Mouse (Mus musculus): ENCODE measurements at regions not wholly inside any gene's neighbourhood (a gene's known extent, or its start where the extent isn't known, plus 50 kb on each side); places are given as distances from the start of the nearest gene placed in this dataset.

DNA sequence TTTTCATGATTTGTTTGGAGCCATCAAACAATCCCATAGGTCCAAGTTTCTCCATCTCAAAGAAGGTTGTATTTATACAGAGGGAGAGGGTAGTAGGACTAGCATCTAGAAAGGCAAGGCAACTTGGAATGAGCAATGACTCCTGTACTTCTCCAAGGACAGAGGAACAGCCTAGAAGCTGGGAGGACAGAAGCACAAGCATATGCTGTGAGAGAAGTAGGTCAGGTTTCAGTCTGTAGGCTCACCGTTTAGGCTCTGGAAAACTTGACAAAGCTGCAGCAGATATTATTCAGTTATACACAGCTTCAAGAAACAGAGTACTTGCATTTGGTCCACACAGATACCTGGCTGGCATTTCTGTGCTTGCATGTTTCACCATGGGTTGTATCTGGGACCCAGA, 131.5 kb upstream of the B3gat1 start:
- DNase-seq: no peak

DNA sequence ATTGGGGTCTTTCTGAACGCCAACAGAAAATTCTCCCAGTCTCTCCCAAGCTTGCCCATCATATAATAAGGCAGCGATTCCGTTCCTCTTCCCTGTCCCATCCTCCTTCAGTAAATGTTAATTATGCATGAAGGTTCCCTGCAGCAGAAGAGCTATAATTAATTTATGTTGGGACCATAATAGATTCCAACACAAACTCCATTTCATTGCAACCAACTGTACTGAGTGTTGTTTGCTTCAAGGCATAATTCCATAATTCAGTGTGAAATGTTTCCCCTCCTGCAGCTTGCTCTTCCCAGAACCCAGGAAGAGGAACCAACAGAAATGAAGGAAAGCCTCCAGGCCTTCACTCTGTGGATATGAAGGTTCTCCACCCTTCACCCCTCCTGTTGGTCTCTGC, 129.0 kb upstream of the B3gat1 start:
- no peak for DNase-seq

DNA sequence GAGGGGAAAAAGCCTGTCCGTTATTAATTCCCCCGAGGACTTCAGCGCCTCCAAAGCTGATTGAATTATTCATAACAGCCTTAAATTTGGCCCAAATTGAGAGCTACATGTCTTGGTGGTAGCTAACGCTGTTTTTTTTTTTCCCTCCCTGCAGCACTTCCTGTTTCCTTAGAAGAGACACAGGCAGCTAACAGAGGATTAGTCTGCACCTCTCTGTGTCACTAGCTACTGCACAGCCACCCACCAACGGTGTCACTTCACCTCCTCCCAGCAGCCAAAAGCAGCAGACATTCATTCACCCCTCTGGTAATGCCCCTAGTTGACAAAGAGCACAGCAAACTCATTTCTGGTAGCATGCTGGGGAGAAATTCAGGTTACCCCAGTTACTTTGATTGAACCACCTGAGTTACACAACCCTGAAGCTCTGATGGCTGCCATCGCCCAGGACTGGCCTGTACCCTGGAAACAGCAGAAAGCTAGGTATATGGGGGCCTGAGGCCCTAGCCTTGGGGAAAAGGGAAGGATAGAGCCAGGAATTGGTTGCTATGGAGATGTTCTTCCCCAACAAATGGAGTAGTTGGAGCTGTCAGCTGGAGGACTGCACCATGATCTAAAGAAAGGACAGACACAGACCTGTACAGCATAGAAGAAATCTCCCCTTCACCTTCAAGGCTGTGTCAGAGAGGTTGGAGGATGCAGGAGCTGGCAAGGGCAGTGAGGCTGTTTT, 121.7 kb upstream of the B3gat1 start:
- DNase-seq: no peak

DNA sequence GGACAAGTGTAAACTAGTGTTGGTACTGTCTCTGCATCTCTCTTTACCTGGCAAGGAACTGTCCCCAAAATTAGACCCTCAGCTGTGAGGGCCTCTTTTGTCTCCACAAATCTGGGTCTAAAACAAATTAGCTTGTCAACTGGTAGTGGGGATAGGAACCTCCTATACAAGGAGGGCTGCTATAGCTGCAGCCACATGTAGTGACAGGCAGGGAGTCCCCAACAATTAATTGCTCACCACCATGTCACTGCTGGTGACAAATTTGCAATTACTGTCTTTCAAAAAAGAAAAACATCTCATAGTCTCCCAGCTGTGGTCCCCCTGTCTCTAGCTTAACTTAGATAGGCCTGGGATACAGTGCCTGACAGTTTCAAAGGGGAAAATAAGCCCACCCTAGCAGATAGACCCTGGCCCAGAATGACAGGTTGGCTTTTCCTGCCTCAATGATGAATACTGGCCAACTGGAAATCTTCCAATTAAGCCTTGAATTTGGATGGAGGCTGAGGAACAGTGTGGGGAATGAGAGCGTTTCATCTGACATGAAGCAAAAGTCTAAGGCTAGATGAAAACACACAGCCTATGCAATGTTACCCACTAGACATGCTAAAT, 110.6 kb upstream of the B3gat1 start:
- DNase-seq: no peak

DNA sequence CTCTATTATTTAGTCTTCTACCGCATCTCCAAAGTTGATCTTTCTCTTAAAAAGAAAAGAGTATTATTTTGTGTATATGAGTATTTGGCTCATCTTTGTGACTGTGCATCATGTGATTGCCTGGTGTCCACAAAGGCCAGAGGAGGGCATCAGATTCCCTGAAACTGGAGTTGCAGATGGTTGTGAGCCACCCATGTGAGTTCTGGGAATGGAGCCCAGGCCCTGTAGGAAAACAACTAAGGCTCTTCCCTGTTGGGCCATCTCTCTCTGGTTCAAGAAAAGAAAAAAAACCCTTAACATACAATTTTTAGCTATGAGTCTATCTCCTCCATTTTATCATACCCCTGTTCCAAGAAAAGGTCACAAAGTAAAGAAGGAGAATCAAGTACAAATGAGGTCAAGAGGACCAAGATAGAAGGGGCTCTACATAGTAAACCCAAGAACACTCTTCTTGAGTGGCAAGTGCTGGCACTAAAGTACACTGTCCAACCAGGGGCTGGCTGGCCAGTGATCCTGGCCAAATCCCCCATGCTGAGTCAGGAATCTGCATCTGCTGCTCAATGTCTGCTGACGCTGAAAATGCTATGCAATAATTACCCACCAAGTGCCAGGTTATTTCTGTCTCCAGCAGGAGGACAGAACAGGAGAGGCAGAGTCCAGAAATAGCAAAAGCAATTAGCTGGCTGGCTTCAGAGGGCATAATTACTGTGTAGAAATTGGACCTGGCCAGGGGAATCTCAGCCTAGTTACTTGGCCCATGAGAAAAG, 108.2 kb upstream of the B3gat1 start:
- peak; percentile 29 for DNase-seq

DNA sequence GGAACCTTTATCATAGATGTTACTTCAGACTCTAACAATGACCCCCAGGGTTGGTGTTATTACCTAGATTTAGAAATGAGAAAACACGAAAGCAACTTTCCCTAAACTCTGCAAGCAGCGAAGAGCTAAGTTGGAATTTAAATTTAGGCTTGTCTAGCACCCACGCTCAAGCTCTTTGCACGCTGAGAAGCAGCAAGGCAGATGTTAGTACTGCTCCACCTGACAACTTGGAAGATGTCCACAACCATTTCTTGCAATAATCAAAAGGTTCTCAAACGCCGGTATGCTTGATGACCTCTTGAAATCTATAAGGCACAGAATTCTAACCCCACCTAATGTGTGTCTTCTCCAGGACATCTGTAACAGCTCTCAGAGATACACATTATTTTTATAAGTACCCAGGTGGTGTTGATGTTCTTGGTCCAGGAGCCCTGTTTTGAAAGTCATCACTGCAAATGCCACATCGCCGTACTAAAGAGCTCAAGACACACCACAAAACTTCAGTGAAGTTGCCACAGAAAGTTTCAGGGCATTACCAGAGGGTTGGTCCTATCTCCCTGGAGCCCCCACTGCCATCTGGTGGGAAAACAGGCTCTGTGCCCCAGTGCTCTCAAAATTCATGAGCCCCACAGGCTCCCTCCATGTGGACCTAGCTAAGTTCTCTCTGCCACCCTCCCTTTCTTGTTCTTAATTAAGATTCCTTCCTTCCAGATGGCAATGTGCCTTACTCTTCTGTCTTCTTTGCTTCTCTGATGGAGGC, 100.5 kb upstream of the B3gat1 start:
- no peak for DNase-seq

DNA sequence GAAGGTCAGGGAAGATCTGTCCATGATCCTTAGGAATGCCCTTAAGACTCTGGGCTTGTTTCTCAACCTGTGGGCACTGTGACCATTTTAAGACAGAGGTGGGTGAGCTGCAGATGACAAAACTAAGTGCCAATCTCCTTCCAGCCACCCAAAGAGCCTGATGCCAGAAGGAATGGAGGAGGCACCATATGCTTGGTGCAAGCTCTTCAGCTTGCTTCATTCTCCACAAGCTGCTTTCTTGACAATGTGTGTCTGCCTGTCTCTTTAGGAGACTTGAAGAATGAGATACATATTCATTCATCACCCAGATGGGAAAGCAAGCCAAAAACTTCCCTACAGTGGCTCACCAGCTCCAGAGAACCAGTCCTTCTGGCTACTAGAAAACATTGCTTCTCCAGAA, 98.3 kb upstream of the B3gat1 start:
- no peak for DNase-seq

DNA sequence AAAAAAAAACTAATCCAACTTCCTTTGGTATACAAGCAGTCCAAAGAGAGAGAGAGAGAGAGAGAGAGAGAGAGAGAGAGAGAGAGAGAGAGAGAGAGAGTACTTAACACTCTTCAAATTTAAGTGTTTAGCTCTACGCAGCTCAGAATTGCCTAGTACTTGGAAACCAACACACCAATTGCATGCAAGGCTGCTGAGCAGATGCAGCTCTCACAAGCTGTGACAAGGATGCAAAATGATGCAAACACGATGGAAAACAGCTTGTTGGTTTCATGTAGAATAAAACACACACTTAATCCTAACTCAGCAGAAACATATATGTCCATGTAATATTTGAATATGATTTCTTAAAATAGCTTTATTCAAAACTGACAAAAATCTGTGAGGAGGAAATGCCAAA, 94.9 kb upstream of the B3gat1 start:
- no peak for DNase-seq

DNA sequence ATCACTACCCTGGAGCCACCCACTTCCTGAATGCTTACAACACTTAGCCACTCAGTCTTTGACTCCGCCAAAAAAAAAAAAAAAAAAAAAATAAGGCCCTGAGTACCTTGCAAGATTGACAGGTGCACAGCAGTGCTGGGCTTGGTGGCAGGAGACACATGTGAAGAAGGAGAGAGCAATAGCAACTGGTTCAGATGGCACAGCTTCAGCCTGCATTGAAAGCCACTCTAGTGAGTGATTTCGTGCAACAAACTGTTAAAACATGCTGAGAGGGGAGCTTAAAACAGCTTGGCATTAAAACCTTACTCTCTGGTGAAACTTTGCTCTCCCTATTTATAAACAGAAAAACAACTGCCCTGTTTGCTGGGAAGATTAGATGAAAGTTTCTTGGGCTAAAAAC, 91.2 kb upstream of the B3gat1 start:
- DNase-seq: no peak

DNA sequence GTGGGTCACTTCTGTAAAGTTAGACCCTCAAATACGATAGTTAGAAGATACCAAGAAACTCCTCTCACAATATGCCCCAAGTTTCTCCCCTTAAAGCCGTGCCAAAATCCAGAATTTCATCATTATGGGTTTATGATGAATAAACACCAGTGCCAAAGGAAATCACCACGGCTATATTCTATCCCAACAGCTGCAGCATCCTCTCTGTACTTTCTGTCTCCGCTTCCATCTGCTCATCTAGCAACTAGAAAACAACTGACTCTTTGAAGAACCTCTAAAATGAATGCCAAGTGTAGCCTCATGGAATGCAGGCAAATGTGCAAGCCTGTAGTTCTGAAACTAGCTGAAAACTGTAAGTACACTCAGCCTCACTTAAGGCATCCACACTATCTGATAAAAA, 90.7 kb upstream of the B3gat1 start:
- DNase-seq: no peak

DNA sequence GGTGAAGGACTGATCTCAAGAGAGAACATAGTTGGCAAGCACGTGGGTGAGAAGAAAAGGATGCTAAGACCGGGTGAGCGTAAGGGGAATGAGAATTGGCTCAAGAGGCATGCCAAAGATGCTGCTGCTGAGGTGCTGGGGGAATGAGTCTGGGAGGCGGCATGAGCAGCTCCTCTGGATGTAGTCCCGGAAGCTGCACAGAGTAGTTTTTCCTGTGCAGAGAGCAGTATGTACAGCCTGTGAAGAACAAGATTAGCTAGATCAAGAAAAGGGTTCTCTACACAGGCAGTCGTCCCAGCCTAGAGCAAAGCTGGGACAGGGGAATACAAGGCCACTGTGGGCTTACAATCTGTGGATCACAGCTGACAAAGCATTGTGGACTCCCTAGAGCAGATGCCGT, 84.0 kb upstream of the B3gat1 start:
- no peak for DNase-seq

DNA sequence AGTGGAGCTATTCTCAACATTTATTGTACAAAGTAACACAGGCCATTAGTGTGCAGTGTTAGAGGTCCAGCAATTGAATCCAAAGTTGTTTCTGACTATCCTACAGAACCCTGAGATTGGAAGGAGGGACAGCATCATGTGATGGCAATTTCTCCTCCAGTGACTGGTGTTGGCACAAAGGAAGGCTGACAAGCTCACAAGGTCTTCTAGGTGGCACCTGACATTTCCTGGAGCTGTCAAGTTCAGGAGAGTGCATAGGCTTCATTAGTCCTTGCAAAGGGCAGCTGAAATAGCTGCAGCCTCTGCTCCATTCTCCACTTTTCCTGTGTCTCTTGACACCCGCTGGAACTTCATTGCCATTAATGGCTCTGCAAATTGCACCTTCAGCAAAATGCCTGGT, 80.6 kb upstream of the B3gat1 start:
- DNase-seq: no peak

DNA sequence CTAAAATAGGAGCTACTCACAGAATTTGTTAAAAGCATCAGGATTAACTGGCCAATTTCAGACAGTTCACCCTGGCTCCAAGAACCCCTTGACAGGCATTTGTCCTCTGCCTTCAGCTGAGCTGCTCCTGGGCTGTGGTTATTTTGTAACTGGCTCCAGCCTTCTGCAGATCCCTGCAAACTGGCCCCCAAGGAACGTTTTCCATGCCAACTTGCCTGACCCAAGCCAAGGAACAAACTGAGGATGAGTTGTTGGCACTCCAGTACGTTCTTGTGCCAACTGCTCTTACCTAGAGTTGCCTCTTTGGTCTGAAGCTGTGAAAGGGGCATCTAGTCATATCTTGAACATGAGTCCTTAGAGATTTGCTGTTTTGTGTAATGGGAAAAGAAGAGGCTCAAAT, 74.2 kb upstream of the B3gat1 start:
- DNase-seq: no peak

DNA sequence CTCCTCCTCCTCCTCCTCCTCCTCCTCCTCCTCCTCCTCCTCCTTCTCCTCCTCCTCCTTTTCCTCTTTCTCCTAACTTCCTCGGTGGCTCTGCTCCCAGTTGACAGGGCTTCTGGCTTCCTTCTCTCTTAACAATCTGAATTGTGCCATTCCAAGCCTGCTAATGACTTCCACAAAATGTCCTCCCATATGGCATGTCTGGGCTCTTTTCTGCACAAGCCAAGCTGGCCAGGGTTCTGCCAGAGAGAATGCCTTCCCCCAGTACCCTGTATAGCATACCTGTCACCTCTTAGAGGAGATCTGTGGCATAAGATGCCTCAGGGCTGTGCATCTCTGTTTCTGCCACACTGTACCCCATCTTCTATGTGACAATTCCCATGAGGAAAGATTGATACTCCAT, 70.0 kb upstream of the B3gat1 start:
- DNase-seq: no peak

DNA sequence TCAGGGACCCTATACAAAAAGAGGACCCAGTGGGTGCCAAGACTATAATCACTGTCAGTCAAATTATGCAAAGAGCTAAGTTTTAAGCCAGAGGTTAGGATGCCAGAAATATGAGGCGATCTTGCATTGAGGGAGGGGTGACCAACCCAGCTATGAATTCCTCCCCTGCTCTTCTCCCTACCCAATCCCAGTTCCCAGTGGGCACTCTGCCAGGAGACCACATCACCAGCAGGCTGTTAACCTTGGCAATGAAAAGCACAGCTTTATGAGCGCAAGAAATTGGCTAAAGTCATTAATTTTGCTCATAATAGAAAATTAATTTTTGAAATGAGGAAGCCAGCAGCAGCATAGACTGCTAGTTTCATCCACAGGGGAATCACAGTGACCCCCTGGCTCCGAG, 65.7 kb upstream of the B3gat1 start:
- DNase-seq: peak; percentile 54

DNA sequence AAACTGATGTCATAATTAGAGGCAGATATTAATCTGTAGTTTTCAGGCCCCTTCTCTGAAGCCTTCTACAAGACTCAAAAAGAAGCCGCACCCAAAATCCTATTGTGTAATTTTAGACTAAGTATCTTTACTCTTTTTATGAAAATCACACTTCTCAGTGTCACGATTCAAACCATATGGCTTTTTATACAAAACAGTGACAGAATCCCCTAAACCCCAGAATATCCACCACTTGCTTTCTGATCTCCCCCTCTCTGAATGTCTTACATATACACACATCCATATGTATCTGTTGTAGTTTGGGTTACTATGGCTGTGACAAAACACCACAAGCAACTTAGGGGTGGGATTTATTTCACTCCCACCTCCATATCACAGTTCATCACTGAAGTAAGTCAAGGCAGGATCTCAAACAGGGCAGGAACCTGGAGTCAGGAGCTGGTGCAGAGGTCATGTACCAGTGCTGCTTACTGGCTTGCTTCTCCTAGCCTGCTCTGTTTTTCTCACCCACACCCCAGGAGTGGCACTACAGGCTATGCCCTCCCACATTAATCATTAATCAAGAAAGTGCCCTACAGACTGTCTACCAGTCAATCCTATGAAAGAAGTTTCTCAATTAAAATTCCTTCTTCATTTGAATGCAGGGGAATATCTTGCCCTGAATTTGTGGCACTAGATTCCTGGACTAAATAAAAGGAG, 59.3 kb upstream of the B3gat1 start:
- no peak for DNase-seq

DNA sequence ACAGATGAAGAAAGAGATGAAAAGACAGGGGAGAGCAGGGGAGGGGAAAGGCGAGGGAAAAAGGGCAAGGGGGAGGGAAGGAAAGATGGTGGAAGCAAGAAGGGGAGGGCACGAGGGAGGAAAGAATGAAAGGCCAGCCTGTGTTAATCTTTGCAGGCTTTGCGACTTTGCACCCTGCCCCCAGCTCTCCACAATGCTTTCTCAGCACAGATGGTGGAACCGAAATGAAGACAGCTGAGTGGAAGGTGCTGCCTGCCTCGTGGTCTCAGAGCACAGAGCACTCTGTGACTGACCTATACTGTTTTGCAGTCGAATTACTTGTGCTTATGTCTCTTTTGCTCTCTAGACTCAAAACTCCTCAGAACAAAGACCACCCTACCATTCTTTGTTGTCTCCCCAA, 55.2 kb upstream of the B3gat1 start:
- DNase-seq: peak; percentile 52

DNA sequence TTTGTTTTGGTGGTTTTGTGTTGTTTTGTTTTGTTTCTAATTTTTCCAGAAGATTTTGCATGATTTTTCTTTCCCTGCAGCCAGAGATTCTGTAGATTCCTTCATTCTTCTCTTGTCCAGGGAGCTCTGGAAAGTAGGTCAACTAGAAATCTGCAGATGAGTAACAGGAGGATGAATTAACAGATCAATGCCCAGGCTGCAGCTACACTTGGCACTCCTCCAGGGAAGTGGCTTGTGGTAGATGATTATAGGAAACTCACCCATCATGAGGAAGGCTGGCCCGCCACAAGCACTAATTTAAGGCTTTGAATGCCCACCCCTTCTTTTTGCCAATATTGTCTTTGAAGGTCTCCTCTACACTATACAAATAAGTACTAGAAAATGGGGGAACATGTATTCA, 52.0 kb upstream of the B3gat1 start:
- peak; percentile 70 for DNase-seq

All from kidney, postnatal 10 days (tissue).